Mouse (Mus musculus) forebrain, embryonic 14.5 days (tissue): ENCODE data around the gene Wipf1. TPM values are rescaled to one million over a fixed set of nuclear protein-coding genes. Genes with fewer than 3 reads are reported as not detected.
A peak's percentile ranks its signal among the peaks of the same experiment; 100 is the strongest.

Source experiments
- ATAC-seq: fragments of 200-750 bp; cut with Nextera tagmentation; 2 replicates; pipeline ENCODE4 v1.8.0; 2017; ENCODE audit warnings: mild to moderate bottlenecking, moderate library complexity
- DNase-seq: peaks from one replicate; pipeline ENCODE4 v3.0.0-alpha.2; 2015; ENCODE audit warnings: low spot score
- H3K27ac ChIP-seq: fragments of 300-500 bp; sonication (generic); 2 replicates; pipeline ENCODE4 v1.5.1; 2014; ENCODE audit warnings: low read depth, mild to moderate bottlenecking, control low read depth, low read length, moderate library complexity
- H3K27me3 ChIP-seq: fragments of 300-500 bp; sonication (generic); replicated peaks from 2 replicates; pipeline ENCODE4 v1.6.1; 2014; ENCODE audit warnings: low read length, control low read depth, mixed read lengths; ENCODE audit not compliant: control insufficient read depth, insufficient read depth
- H3K36me3 ChIP-seq: fragments of 300-500 bp; sonication (generic); 2 replicates; pipeline ENCODE4 v1.6.1; 2014; ENCODE audit warnings: low read length, control low read depth; ENCODE audit not compliant: control insufficient read depth, insufficient read depth
- H3K4me1 ChIP-seq: fragments of 300-500 bp; sonication (generic); 2 replicates; pipeline ENCODE4 v1.6.1; 2014; ENCODE audit warnings: antibody characterized with exemption, low read length, control low read depth; ENCODE audit not compliant: control insufficient read depth, insufficient read depth
- H3K4me2 ChIP-seq: fragments of 300-500 bp; sonication (generic); 2 replicates; pipeline ENCODE4 v1.6.1; 2014; ENCODE audit warnings: mild to moderate bottlenecking, control low read depth, low read length
- H3K4me3 ChIP-seq: fragments of 300-500 bp; sonication (generic); 2 replicates; pipeline ENCODE4 v1.5.1; 2014; ENCODE audit warnings: low read depth, low read length, control low read depth
- H3K9ac ChIP-seq: fragments of 300-500 bp; sonication (generic); 2 replicates; pipeline ENCODE4 v1.6.1; 2014; ENCODE audit warnings: mild to moderate bottlenecking, low read length, control low read depth, moderate library complexity
- H3K9me3 ChIP-seq: fragments of 300-500 bp; sonication (generic); replicated peaks from 2 replicates; pipeline ENCODE4 v1.6.1; 2016; ENCODE audit warnings: low read length, control low read depth, mixed read lengths; ENCODE audit not compliant: control insufficient read depth
- WGBS: fragments of 180-500 bp; shearing (Covaris S2); extraction: QIAGEN DNeasy Blood & Tissue Kit; methylation state at CpG from one replicate; pipeline ENCODE4 v1.1.7; 2014; 5-methylcytosine and 5-hydroxymethylcytosine counted together
- polyA plus RNA-seq: library from polyadenylated mRNA; unstranded; fragments of >200 nt; fragmentation: Nextera tagmentation; extraction: Ambion mirVana; gene quantifications from 2 replicates; pipeline ENCODE4 v1.2.1, GENCODE M21; 2014

Gene Wipf1
- polyA plus RNA-seq, 1 experiment from 2014 or later: 2.5 TPM

DNA sequence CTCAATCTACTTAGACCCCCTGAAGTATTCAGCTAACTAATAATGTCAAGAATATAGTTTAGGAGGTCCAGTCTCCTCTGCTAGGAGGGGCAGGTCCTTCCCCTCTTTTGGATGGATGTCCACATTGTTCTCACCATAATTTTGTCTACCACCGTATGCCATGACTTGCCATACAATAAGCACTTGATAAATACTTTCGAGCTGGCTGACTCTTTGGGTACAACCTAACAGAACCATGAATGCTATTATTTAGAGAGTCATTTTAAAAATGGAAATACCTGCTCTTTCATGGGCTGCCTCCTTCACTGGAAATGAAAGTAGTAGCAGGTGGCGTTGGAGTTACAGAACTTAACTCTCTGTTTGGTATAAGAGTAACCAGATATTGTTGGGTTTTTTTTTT lies 139.6 kb downstream of the Wipf1 start:
- Histone ChIP-seq H3K27me3 (no peaks in the 10 kb centered on the region), H3K4me3 (no peak overlapping the region), H3K27ac (no peak overlapping the region), H3K4me1 (0 out of 2 replicates have a peak, but pooled peaks cover 3% of the 10 kb centered on the region), H3K9ac (no peak overlapping the region), H3K9me3 (no peaks in the 10 kb centered on the region), H3K4me2 (no peak overlapping the region), H3K36me3 (no peaks in the 10 kb centered on the region)
- DNase-seq (no peak), ATAC-seq (no peak)
- WGBS: 88% methylated on average over 3 of the region's 3 CpGs

- H3K9me3 ChIP-seq: no peaks in the 10 kb centered on the region
- DNase-seq: no peak
- H3K4me3 ChIP-seq: no peak overlapping the region
- 88% methylated on average over 1 of the region's 1 CpGs for WGBS
- H3K36me3 ChIP-seq: no peaks in the 10 kb centered on the region
- H3K27ac ChIP-seq: no peak overlapping the region
- H3K9ac ChIP-seq: no peak overlapping the region
- H3K4me2 ChIP-seq: no peak overlapping the region
- H3K27me3 ChIP-seq: 0 out of 2 replicates have a peak, but pooled peaks cover 3% of the 10 kb centered on the region
- H3K4me1 ChIP-seq: 0 out of 2 replicates have a peak, but pooled peaks cover 3% of the 10 kb centered on the region
- ATAC-seq: no peak
Observed at GRCm38 (mm10) chr2:73387806-73388205, 141.7 kb downstream of the Wipf1 start.

DNA sequence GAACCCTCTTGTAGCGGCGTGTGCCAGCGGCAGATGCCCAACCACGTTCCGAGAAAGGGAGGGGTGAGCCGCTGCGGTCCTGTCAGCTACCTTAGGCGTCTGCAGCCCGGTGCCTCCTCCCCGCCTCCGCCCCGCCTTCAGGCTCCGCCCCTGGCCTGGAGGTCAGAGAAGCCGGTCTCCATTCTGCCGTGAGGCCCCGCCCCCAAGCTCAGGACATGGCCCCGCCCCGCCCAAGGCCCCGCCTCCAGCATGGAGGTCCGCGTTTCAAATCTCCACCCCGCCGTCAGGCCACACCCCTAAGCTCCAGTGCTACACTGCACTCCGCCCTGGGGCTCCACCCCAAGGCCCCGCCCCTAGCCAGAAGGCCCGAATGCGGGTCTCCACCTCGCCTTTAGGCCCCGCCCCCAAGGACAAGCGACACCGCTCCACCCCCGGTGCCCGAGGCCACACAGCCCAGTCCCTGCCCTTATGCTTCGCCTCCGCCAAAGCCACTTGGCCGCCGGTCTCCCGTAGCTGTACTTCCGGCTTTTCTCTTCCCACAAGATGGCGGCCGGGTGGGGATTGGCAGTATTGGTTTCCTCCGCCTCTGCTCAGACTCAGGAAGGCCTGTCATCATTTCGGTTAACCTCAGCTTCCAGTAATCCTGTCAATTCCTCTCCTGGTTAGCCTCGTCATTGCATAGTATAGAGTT lies 143.0 kb downstream of the Wipf1 start, which contains the start of gene Gpr155:
Gpr155 (minus strand) TSS at position 217 of the 691 bp plus-strand sequence.
- ATAC-seq: peak; percentile 99
- Histone ChIP-seq H3K27ac (peak within 1 kb of the TSS; percentile 72), H3K4me1 (0 out of 2 replicates have a peak, but pooled peaks cover 3% of the 10 kb centered on the region), H3K9me3 (no peaks in the 10 kb centered on the region), H3K36me3 (peaks cover 3% of the 10 kb centered on the region; the same call in 1 of the 2 replicates), H3K4me3 (peak within 1 kb of the TSS; percentile 69), H3K4me2 (peak within 1 kb of the TSS; percentile 89), H3K27me3 (0 out of 2 replicates have a peak, but pooled peaks cover 3% of the 10 kb centered on the region), H3K9ac (peak within 1 kb of the TSS; percentile 72)
- peak; percentile 98 for DNase-seq
- WGBS: under 1% methylated on average over 42 of the region's 44 CpGs

DNA sequence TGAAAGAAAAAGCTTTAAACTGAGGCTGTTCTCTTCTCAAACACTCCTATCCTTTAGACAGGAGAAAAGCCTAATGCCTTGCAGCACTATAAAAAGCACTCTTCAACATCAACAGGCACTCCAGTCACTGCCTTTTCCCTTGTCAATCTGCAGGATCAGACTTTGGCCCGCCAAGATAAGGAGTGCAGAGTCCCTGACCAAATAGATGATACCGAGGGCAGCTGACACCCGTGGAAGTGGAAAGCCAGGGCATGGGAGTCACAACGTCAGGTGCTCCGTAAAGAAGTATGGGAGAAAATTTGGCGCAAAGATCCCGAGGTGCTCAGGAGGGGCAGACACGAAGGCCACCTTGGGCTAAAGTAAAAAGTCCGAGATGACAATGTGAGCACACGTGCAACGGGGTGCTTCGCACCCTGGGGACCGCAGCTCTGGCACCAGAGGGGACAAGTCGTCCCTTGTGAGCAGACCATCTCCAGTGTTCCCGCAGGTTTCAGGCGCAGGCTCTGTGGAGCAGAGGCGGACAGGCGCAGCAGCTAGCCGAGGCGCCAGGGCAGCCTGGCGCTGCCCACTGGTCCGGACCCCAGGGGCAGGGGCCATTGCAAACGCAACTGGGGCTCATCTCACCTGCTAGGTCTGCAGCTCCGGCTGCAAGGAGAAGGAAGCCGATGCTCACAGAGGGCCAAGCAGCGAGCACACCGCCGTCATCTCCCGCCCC lies 143.7 kb downstream of the Wipf1 start:
- peak overlapping the region; percentile 89 for H3K4me2 ChIP-seq
- H3K36me3 ChIP-seq: peaks cover 3% of the 10 kb centered on the region; the same call in 1 of the 2 replicates
- H3K9ac ChIP-seq: peak overlapping the region; percentile 72
- DNase-seq (no peak), ATAC-seq (no peak)
- H3K27ac ChIP-seq: peak overlapping the region; percentile 72; the same call in 1 of the 2 replicates
- no peaks in the 10 kb centered on the region for H3K9me3 ChIP-seq
- H3K4me3 ChIP-seq: peak overlapping the region; percentile 69
- H3K27me3 ChIP-seq: 0 out of 2 replicates have a peak, but pooled peaks cover 3% of the 10 kb centered on the region
- WGBS: 2% methylated on average over 29 of the region's 29 CpGs
- 0 out of 2 replicates have a peak, but pooled peaks cover 3% of the 10 kb centered on the region for H3K4me1 ChIP-seq

- no peak overlapping the region for H3K9ac ChIP-seq
- ATAC-seq (no peak), DNase-seq (no peak)
- no peaks in the 10 kb centered on the region for H3K9me3 ChIP-seq
- H3K4me3 ChIP-seq: peak overlapping the region; percentile 69; the same call in 1 of the 2 replicates
- H3K4me1 ChIP-seq: 0 out of 2 replicates have a peak, but pooled peaks cover 3% of the 10 kb centered on the region
- H3K27ac ChIP-seq: no peak overlapping the region
- peak overlapping the region; percentile 89; the same call in 1 of the 2 replicates for H3K4me2 ChIP-seq
- 0 out of 2 replicates have a peak, but pooled peaks cover 3% of the 10 kb centered on the region for H3K27me3 ChIP-seq
- 87% methylated on average over 4 of the region's 4 CpGs for WGBS
- H3K36me3 ChIP-seq: peaks cover 3% of the 10 kb centered on the region; the same call in 1 of the 2 replicates
Observed at GRCm38 (mm10) chr2:73385172-73385571, 144.4 kb downstream of the Wipf1 start.

- H3K9ac ChIP-seq: no peak overlapping the region
- no peak overlapping the region for H3K4me2 ChIP-seq
- no peaks in the 10 kb centered on the region for H3K4me1 ChIP-seq
- no peak overlapping the region for H3K27ac ChIP-seq
- WGBS: 92% methylated on average over 9 of the region's 9 CpGs
- no peak overlapping the region for H3K4me3 ChIP-seq
- 0 out of 2 replicates have a peak, but pooled peaks cover 3% of the 10 kb centered on the region for H3K27me3 ChIP-seq
- H3K36me3 ChIP-seq: peaks cover 3% of the 10 kb centered on the region; the same call in 1 of the 2 replicates
- ATAC-seq (no peak), DNase-seq (no peak)
- no peaks in the 10 kb centered on the region for H3K9me3 ChIP-seq
Observed at GRCm38 (mm10) chr2:73380298-73380975, 149.1 kb downstream of the Wipf1 start.

DNA sequence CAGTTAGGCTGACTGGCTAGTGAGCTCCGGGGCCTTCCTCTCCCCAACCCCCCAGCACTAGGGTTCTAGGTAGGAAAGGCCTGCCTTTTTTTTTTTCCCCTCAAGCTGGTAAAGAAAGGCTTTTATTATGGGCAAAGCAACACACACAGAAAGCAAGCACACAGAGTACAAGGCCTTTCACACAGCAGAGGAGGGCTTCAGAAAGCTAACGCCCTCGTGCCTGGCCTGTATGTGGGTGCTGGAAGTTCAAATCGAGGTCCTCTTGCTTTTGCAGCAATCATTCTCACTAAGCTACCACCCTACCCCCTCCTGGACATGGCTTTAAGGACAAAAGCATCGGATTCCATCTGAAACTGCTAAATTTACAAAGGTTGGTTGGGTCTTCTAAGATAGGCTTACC lies 149.9 kb downstream of the Wipf1 start:
- Histone ChIP-seq H3K9me3 (no peaks in the 10 kb centered on the region), H3K4me1 (no peaks in the 10 kb centered on the region), H3K4me3 (no peak overlapping the region), H3K27me3 (0 out of 2 replicates have a peak, but pooled peaks cover 3% of the 10 kb centered on the region), H3K4me2 (no peak overlapping the region), H3K36me3 (peaks cover 3% of the 10 kb centered on the region; the same call in 1 of the 2 replicates), H3K27ac (no peak overlapping the region), H3K9ac (no peak overlapping the region)
- ATAC-seq: no peak
- 74% methylated on average over 5 of the region's 5 CpGs for WGBS
- DNase-seq: no peak
